In the genomic region with DNA sequence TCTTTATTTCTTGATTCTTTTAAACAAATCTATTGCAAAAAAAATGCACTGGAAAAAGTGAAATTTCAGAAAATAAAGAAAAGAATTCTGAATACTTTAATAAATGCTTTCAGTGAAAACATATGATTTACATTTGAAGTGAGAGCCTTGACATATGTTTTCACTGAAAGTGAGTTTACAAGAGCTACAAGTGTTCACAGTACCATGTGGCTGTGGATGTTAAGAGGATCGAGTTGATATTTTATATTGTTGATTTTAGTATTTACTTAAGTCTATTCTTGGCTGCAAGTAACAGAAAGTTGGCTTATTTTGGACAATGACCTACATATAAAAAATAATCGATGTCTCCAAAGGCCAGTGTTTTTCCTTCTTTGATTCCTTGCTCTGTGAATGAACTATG, we compare ENCODE assay signal across 21 mouse cellular contexts.
DNase-seq lines count a peak whose midpoint lies in the region; ATAC-seq and TF ChIP-seq lines count a peak whose summit lies in the region.
"Had no signal": no experiment of that assay in that cellular context is flagged by ENCODE, and none has a peak within 500 bp of the region (broad histone marks: within the 10 kb centered on the region; RNA-seq: fewer than 3 reads in every experiment).

No protein-coding gene starts in this region.

- 0 out of 2 replicates have a peak overlapping the region, but pooled peaks have one; percentile 3 for H3K27ac ChIP-seq in embryonic facial prominence, embryonic 13.5 days
- H3K27ac ChIP-seq in embryonic facial prominence, embryonic 10.5 days (replicated peaks) = no peak overlapping the region
- no peak overlapping the region for H3K27ac ChIP-seq in liver, adult 2 months (replicated peaks; ENCODE audit: insufficient read depth, low read depth, low read length)
- H3K27ac ChIP-seq in liver, embryonic 12.5 days = no peak overlapping the region
- no peak overlapping the region for H3K27ac ChIP-seq in hindbrain, embryonic 13.5 days
- H3K27ac ChIP-seq: embryonic facial prominence, embryonic 15.5 days; forebrain, embryonic 10.5 days; forebrain, embryonic 12.5 days had no signal

- no peak overlapping the region for H3K9ac ChIP-seq in embryonic facial prominence, embryonic 13.5 days
- no peak overlapping the region for H3K9ac ChIP-seq in liver, adult 2 months (ENCODE audit: low read depth, low read length)
- H3K9ac ChIP-seq in liver, embryonic 12.5 days = no peak overlapping the region
- H3K9ac ChIP-seq in hindbrain, embryonic 13.5 days = no peak overlapping the region
- H3K9ac ChIP-seq: embryonic facial prominence, embryonic 15.5 days; forebrain, embryonic 12.5 days had no signal

- 0 out of 2 replicates have a peak, but pooled peaks cover 4% of the 10 kb centered on the region for H3K4me1 ChIP-seq in embryonic facial prominence, embryonic 13.5 days
- H3K4me1 ChIP-seq in embryonic facial prominence, embryonic 10.5 days = no peaks in the 10 kb centered on the region
- peaks cover 2% of the 10 kb centered on the region; the same call in 1 of the 2 replicates for H3K4me1 ChIP-seq in liver, adult 2 months (ENCODE audit: control insufficient read depth, insufficient read depth, low read length)
- H3K4me1 ChIP-seq in liver, embryonic 12.5 days = no peaks in the 10 kb centered on the region
- H3K4me1 ChIP-seq in hindbrain, embryonic 13.5 days (replicated peaks) = no peaks in the 10 kb centered on the region
- H3K4me1 ChIP-seq: embryonic facial prominence, embryonic 15.5 days; forebrain, embryonic 10.5 days; forebrain, embryonic 12.5 days had no signal

- H3K79me2 ChIP-seq in liver, adult 2 months (ENCODE audit: control insufficient read depth, insufficient read depth, low read length) = no peaks in the 10 kb centered on the region

- no peaks in the 10 kb centered on the region for H3K27me3 ChIP-seq in embryonic facial prominence, embryonic 13.5 days
- no peaks in the 10 kb centered on the region for H3K27me3 ChIP-seq in embryonic facial prominence, embryonic 10.5 days (replicated peaks; ENCODE audit: low read depth, poor library complexity, severe bottlenecking)
- H3K27me3 ChIP-seq in liver, adult 2 months (ENCODE audit: control insufficient read depth, insufficient read depth, low read length) = no peaks in the 10 kb centered on the region
- H3K27me3 ChIP-seq in liver, embryonic 12.5 days (replicated peaks) = no peaks in the 10 kb centered on the region
- H3K27me3 ChIP-seq in hindbrain, embryonic 13.5 days = no peaks in the 10 kb centered on the region
- H3K27me3 ChIP-seq: embryonic facial prominence, embryonic 15.5 days; forebrain, embryonic 12.5 days had no signal

- peak overlapping the region; percentile 18; the same call in 1 of the 2 replicates for H3K4me2 ChIP-seq in embryonic facial prominence, embryonic 13.5 days
- H3K4me2 ChIP-seq in liver, embryonic 12.5 days = no peak overlapping the region
- no peak overlapping the region for H3K4me2 ChIP-seq in hindbrain, embryonic 13.5 days
- H3K4me2 ChIP-seq: embryonic facial prominence, embryonic 15.5 days; forebrain, embryonic 12.5 days had no signal

- no peak for ATAC-seq in embryonic facial prominence, embryonic 13.5 days (ENCODE audit: insufficient number of reproducible peaks, insufficient read depth, low FRiP score, low TSS enrichment, low read depth)
- no peak for ATAC-seq in liver, embryonic 12.5 days
- no peak for ATAC-seq in hindbrain, embryonic 13.5 days (ENCODE audit: low FRiP score)
- ATAC-seq: forebrain, embryonic 14.5 days; forebrain, embryonic 16.5 days had no signal

- no peak overlapping the region for H3K4me3 ChIP-seq in embryonic facial prominence, embryonic 13.5 days
- no peak overlapping the region for H3K4me3 ChIP-seq in embryonic facial prominence, embryonic 10.5 days
- no peak overlapping the region for H3K4me3 ChIP-seq in liver, adult 2 months (ENCODE audit: insufficient read depth, low read depth, low read length)
- no peak overlapping the region for H3K4me3 ChIP-seq in liver, embryonic 12.5 days
- H3K4me3 ChIP-seq in hindbrain, embryonic 13.5 days = no peak overlapping the region
- H3K4me3 ChIP-seq: embryonic facial prominence, embryonic 15.5 days; erythroblast, embryonic 14.5 days; forebrain, embryonic 10.5 days; forebrain, embryonic 12.5 days had no signal

- no peak for TF ChIP-seq POLR2A in liver, adult 2 months (IDR thresholded peaks at IDR 0.05; ENCODE audit: extremely low read depth, insufficient read depth, low read length)

- 33% methylated on average over 2 of the region's 2 CpGs for WGBS in embryonic facial prominence, embryonic 13.5 days
- WGBS in embryonic facial prominence, embryonic 10.5 days = 73% methylated on average over 2 of the region's 2 CpGs
- 29% methylated on average over 2 of the region's 2 CpGs for WGBS in liver, adult 2 months
- 62% methylated on average over 2 of the region's 2 CpGs for WGBS in liver, embryonic 12.5 days (ENCODE audit: insufficient replicate concordance)
- 79% methylated on average over 2 of the region's 2 CpGs for WGBS in hindbrain, embryonic 13.5 days

- H3K9me3 ChIP-seq in embryonic facial prominence, embryonic 13.5 days = peaks cover 3% of the 10 kb centered on the region; the same call in 1 of the 2 replicates
- H3K9me3 ChIP-seq in embryonic facial prominence, embryonic 10.5 days = no peaks in the 10 kb centered on the region
- no peaks in the 10 kb centered on the region for H3K9me3 ChIP-seq in liver, embryonic 12.5 days (replicated peaks)
- H3K9me3 ChIP-seq in hindbrain, embryonic 13.5 days = 0 out of 2 replicates have a peak, but pooled peaks cover 4% of the 10 kb centered on the region
- H3K9me3 ChIP-seq: embryonic facial prominence, embryonic 15.5 days had no signal

- H3K36me3 ChIP-seq in embryonic facial prominence, embryonic 13.5 days = no peaks in the 10 kb centered on the region
- no peaks in the 10 kb centered on the region for H3K36me3 ChIP-seq in embryonic facial prominence, embryonic 10.5 days (replicated peaks)
- no peaks in the 10 kb centered on the region for H3K36me3 ChIP-seq in liver, adult 2 months (ENCODE audit: control insufficient read depth, insufficient read depth, low read length)
- no peaks in the 10 kb centered on the region for H3K36me3 ChIP-seq in liver, embryonic 12.5 days
- H3K36me3 ChIP-seq in hindbrain, embryonic 13.5 days = no peaks in the 10 kb centered on the region
- H3K36me3 ChIP-seq: embryonic facial prominence, embryonic 15.5 days; forebrain, embryonic 10.5 days; forebrain, embryonic 12.5 days had no signal

- no peak for TF ChIP-seq CTCF in liver, adult 2 months (IDR thresholded peaks at IDR 0.05; ENCODE audit: low read depth, low read length)

- DNase-seq in embryonic facial prominence, embryonic 10.5 days (ENCODE audit: low spot score) = no peak
- peak; percentile 43 for DNase-seq in liver, adult 2 months (ENCODE audit: extremely low read depth, low read depth, low spot score)
- DNase-seq in forelimb bud, embryonic 11.5 days (ENCODE audit: low read depth, low spot score) = peak; percentile 11
- no peak for DNase-seq in adrenal gland, adult (ENCODE audit: inconsistent age in 2 of 2, low spot score in 1 of 2)
- DNase-seq: adrenal gland, adult 8-10 months; adrenal gland, postnatal 14 days; adrenal gland, postnatal 36 days; cerebellum, adult 11-12 months; cerebellum, adult 2 months; cerebellum, adult 9-10 months; cerebellum, postnatal 10 days; cerebellum, postnatal 25 days had no signal

Comparison
In these comparisons a context has a peak if more than half of its experiments do, and no peak if none do; other contexts are left out.
1. DNase-seq: peak in liver, adult 2 months (single experiment) and forelimb bud, embryonic 11.5 days (single experiment); none in embryonic facial prominence, embryonic 10.5 days (single experiment) and adrenal gland, adult (0 of 2).